Mouse (Mus musculus): Measurements from ENCODE around the gene Smarca2. TPM values are rescaled to one million over a fixed set of nuclear protein-coding genes. Genes with fewer than 3 reads are reported as not detected.

Gene Smarca2
- polyA plus RNA-seq (2012; ENCODE audit: insufficient read depth, insufficient read length, missing spikeins): 58.9 and 73.9 TPM in 2 replicates

DNA sequence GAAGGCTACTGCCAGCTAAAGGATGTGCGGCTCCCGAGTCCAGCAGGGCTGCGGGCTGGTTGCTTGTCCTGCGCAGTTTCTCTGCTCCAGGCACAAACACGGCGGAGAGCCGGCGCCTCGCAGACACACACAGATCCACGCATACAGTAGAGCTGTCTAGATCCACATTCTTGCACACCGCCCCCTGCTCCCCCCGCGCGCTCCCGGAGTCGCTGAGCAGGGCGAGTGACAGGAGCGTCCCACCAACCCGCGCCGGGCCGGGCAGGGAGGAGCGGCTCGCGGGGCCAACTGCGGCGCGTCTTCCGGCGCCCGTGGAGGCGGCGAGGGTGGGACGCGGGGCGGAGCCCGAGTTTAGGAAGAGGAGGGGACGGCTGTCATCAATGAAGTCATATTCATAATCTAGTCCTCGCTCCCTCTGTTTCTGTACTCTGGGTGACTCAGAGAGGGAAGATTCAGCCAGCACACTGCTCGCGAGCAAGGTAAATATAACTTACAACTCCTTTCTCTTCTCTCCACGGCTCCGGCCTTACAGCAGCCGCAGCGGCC is at the start of gene Smarca2:
Gene Smarca2 (plus strand): TSS at position 296 of the 546 bp plus-strand sequence.
- Histone ChIP-seq H3K27ac (ENCODE audit: insufficient read depth, low read depth, low read length) (peak within 1 kb of the TSS; percentile 74), H3K4me1 (ENCODE audit: control insufficient read depth, insufficient read depth, low read length) (peaks cover 10% of the 10 kb centered on the region), H3K4me3 (ENCODE audit: insufficient read depth, low read length) (peak within 1 kb of the TSS; percentile 84)
- TF ChIP-seq CTCF (IDR thresholded peaks at IDR 0.05; ENCODE audit: low read depth, low read length) (no peak), POLR2A (IDR thresholded peaks at IDR 0.05; ENCODE audit: borderline replicate concordance, low read depth, low read length) (no peak)

DNA sequence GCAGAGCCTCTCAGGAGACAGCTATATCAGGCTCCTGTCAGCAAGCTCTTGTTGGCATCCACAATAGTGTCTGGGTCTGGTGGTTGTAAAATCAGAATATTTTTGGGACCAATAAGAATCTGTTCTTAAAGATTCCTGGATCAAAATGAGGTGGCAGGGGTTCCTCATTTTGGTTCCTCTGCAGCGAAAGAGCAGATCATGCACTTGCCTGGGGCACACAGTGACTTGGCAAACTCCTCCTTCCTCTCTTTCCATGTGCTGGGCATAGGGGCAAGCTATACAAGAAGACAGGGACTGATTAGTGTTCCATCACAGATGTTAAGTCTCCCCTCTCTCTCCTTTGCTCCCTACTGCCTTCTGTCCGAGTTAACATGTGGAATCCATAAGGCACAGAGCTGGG is 40.0 kb upstream of the Smarca2 start:
- Histone ChIP-seq H3K4me1 (ENCODE audit: control insufficient read depth, insufficient read depth, low read length) (peaks cover 7% of the 10 kb centered on the region), H3K27ac (ENCODE audit: insufficient read depth, low read depth, low read length) (no peak overlapping the region), H3K4me3 (ENCODE audit: insufficient read depth, low read length) (no peak overlapping the region)
- TF ChIP-seq POLR2A (IDR thresholded peaks at IDR 0.05; ENCODE audit: borderline replicate concordance, low read depth, low read length): no peak
- no peak for TF ChIP-seq CTCF (IDR thresholded peaks at IDR 0.05; ENCODE audit: low read depth, low read length)

DNA sequence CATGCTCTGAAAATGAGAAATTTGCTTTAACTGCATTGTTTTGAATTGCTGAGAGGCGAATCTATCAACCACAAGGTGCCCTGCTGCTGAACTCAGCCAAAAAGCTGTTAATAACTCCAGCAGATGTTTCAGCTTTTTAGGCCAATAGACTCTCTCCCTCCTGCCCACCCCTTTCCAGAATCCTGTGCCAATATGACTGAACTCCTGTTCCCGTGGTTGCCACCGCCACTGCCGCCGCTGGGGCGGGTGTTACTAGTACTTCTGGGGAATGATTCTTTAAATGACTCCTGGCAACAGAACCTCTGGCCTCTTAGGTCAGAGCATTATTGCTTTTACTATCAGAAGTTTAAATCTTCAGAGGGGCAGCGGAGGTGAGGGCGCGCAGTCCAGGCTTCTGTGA is 38.7 kb upstream of the Smarca2 start:
- H3K27ac ChIP-seq (ENCODE audit: insufficient read depth, low read depth, low read length): no peak overlapping the region

DNA sequence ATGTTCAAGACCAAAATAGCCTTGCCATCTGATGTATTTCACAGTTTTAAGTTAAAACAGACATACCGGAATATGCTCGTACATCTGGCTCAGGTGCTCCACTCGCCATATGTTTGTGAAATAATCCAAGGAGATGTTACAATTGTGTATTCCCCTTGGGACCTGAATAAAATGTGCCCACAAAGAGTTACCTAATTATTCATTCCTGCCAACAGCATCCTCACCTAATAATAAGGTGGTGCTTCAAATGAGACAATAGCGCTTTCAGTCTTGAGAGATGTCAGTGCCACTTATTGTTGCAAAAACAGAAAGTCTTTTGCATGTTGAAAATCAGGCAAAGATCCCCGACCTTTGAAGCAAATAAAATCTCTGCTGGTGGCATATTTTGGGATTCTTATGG is 36.6 kb upstream of the Smarca2 start:
- Histone ChIP-seq H3K4me1 (ENCODE audit: control insufficient read depth, insufficient read depth, low read length) (peaks cover 7% of the 10 kb centered on the region), H3K27ac (ENCODE audit: insufficient read depth, low read depth, low read length) (no peak overlapping the region), H3K4me3 (ENCODE audit: insufficient read depth, low read length) (no peak overlapping the region)
- TF ChIP-seq POLR2A (IDR thresholded peaks at IDR 0.05; ENCODE audit: borderline replicate concordance, low read depth, low read length) (no peak), CTCF (IDR thresholded peaks at IDR 0.05; ENCODE audit: low read depth, low read length) (no peak)

More for the DNA sequence above, 38.7 kb upstream of the Smarca2 start:
- Histone ChIP-seq H3K4me1 (ENCODE audit: control insufficient read depth, insufficient read depth, low read length) (peaks cover 7% of the 10 kb centered on the region), H3K4me3 (ENCODE audit: insufficient read depth, low read length) (no peak overlapping the region)
- TF ChIP-seq POLR2A (IDR thresholded peaks at IDR 0.05; ENCODE audit: borderline replicate concordance, low read depth, low read length) (no peak), CTCF (IDR thresholded peaks at IDR 0.05; ENCODE audit: low read depth, low read length) (no peak)

DNA sequence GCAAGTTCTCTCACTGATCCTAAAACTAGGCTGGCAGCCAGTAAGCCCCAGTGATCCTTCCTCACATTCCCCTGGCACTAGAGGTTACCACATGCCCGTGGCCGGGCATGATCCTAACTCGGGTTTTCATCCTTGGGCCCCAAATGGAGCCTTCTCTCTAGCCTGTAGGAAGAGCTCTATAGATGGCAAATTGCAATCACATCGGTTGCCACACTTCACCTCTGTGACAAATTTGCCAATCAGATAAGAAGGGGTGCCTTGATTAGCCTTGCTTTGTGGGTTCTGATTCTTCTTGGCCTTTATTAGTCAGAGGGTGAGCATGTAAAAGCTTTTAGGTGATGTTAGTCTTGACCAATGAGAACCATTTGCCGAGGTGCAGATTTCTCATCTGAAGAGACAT is 35.9 kb upstream of the Smarca2 start:
- peaks cover 7% of the 10 kb centered on the region for H3K4me1 ChIP-seq (ENCODE audit: control insufficient read depth, insufficient read depth, low read length)
- no peak overlapping the region for H3K27ac ChIP-seq (ENCODE audit: insufficient read depth, low read depth, low read length)
- TF ChIP-seq CTCF (IDR thresholded peaks at IDR 0.05; ENCODE audit: low read depth, low read length): no peak
- TF ChIP-seq POLR2A (IDR thresholded peaks at IDR 0.05; ENCODE audit: borderline replicate concordance, low read depth, low read length): no peak
- no peak overlapping the region for H3K4me3 ChIP-seq (ENCODE audit: insufficient read depth, low read length)

DNA sequence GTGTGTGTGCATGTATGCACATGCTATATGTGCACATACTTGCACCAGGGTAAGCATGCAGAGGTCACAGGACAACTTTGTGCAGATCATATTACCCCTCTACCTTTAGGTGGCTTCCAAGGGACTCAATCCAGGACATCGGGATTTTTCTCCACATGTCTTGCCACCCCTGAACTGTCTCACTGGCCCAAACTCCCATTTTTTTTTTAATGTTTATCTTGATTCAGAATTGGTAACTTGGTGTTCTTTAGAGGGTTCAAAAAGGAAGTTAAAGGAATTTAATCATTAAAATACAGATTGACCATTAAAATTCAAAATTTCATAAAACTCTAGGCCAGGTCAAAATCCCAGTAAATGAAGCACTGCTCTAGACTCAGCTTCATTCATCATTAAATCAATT is 35.4 kb upstream of the Smarca2 start:
- H3K27ac ChIP-seq (ENCODE audit: insufficient read depth, low read depth, low read length): no peak overlapping the region
- H3K4me3 ChIP-seq (ENCODE audit: insufficient read depth, low read length): no peak overlapping the region
- H3K4me1 ChIP-seq (ENCODE audit: control insufficient read depth, insufficient read depth, low read length): peaks cover 6% of the 10 kb centered on the region
- TF ChIP-seq POLR2A (IDR thresholded peaks at IDR 0.05; ENCODE audit: borderline replicate concordance, low read depth, low read length) (no peak), CTCF (IDR thresholded peaks at IDR 0.05; ENCODE audit: low read depth, low read length) (no peak)

DNA sequence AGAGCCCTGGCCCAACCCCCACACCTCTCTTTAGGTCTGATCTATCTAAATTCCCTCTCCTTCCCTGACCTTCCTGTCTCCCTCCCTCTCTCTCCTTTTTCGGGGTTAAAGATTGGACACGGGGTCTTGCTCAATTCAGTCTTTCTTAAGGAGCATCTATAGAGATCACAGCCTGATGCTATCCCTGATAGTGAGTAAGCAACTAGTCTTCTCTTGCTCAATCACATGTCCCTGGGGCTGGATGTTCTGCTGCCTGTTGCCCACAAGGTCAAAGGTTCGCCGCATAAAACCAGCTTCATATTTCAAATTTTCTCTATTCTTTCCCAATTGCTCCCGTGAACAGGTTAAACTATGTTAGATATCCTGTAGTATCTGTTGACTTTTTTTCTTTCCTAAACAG is 25.2 kb upstream of the Smarca2 start:
- no peak overlapping the region for H3K27ac ChIP-seq (ENCODE audit: insufficient read depth, low read depth, low read length)
- TF ChIP-seq POLR2A (IDR thresholded peaks at IDR 0.05; ENCODE audit: borderline replicate concordance, low read depth, low read length) (no peak), CTCF (IDR thresholded peaks at IDR 0.05; ENCODE audit: low read depth, low read length) (no peak)
- no peaks in the 10 kb centered on the region for H3K4me1 ChIP-seq (ENCODE audit: control insufficient read depth, insufficient read depth, low read length)
- no peak overlapping the region for H3K4me3 ChIP-seq (ENCODE audit: insufficient read depth, low read length)

DNA sequence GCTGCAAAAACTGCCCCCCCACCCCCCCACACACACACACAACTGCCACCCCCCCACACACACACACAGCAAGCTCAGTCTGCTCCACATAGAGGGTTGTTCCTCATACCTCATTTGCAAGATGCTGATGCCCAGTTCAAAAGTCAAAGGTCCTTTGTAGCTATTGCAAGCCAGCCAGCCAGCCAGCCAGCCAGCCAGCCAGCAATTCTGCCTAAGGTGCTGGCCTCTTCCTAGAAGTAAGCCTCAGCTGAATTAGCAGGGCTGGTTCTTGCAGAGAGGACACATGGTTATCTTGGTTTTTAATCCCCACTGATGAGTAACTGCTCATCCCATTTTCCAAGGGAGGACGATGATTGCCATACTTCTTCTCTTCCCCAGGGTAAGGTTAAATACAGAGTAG is 24.8 kb upstream of the Smarca2 start:
- Histone ChIP-seq H3K4me1 (ENCODE audit: control insufficient read depth, insufficient read depth, low read length) (no peaks in the 10 kb centered on the region), H3K4me3 (ENCODE audit: insufficient read depth, low read length) (no peak overlapping the region), H3K27ac (ENCODE audit: insufficient read depth, low read depth, low read length) (no peak overlapping the region)
- TF ChIP-seq CTCF (IDR thresholded peaks at IDR 0.05; ENCODE audit: low read depth, low read length) (no peak), POLR2A (IDR thresholded peaks at IDR 0.05; ENCODE audit: borderline replicate concordance, low read depth, low read length) (no peak)

DNA sequence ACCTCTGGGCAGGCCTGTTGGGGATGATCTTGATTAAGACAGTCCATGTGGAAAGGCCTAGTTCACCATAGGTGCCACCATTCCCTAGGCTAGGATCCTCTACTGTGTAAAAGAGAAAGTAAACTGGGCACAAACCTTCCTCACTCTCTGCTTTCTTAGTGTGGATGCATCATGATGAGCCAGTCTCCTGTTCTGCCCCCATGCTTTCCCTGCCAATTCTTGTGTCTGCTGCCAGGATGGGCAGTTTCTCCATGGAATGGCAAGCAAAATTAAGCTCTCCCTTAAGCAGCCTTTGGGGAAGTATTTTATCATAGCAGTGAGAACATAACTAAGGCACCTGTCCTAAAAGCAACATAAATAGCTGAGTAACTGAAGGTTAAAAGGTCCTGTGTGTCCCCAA is 10.2 kb upstream of the Smarca2 start:
- TF ChIP-seq POLR2A (IDR thresholded peaks at IDR 0.05; ENCODE audit: borderline replicate concordance, low read depth, low read length) (no peak), CTCF (IDR thresholded peaks at IDR 0.05; ENCODE audit: low read depth, low read length) (no peak)
- Histone ChIP-seq H3K4me3 (ENCODE audit: insufficient read depth, low read length) (no peak overlapping the region), H3K4me1 (ENCODE audit: control insufficient read depth, insufficient read depth, low read length) (no peaks in the 10 kb centered on the region), H3K27ac (ENCODE audit: insufficient read depth, low read depth, low read length) (no peak overlapping the region)

DNA sequence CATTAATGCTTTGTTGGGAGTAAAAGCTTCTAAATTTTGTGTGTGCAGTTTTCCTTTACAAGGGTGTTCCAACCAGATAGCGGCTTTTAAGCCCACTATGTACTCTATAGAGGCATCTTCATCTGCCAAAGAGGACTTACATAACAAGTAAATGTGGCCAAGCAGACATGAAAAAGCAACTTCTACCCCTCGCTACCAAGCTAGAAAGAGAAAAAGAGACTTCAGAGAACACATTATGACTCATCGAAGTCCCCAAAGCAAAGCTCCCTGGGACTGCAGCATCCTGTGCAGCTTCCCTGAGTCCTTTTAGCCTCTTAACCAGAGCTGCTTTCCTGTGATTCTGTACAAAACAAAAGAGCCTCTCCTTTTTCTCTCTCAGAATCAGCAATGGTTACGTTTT is 3.4 kb upstream of the Smarca2 start:
- H3K4me3 ChIP-seq (ENCODE audit: insufficient read depth, low read length): no peak overlapping the region
- TF ChIP-seq CTCF (IDR thresholded peaks at IDR 0.05; ENCODE audit: low read depth, low read length) (no peak), POLR2A (IDR thresholded peaks at IDR 0.05; ENCODE audit: borderline replicate concordance, low read depth, low read length) (no peak)
- H3K27ac ChIP-seq (ENCODE audit: insufficient read depth, low read depth, low read length): no peak overlapping the region
- H3K4me1 ChIP-seq (ENCODE audit: control insufficient read depth, insufficient read depth, low read length): no peaks in the 10 kb centered on the region

All from bone marrow macrophage, adult 2 months (primary cell).